Mouse (Mus musculus) lung, adult 2 months (tissue): ENCODE data around the gene Acot8.

Source experiments
- CTCF ChIP-seq: fragments of 200-500 bp; IDR thresholded peaks from 2 replicates; pipeline ENCODE4 v1.5.1; 2011; ENCODE audit warnings: mild to moderate bottlenecking, low read length, control low read depth; ENCODE audit not compliant: insufficient read depth
- POLR2A ChIP-seq: fragments of 200-500 bp; IDR thresholded peaks from 2 replicates; pipeline ENCODE4 v1.6.1; 2011; ENCODE audit warnings: low read depth, mild to moderate bottlenecking, control low read depth, low read length, borderline replicate concordance; ENCODE audit errors: extremely low read depth

GRCm38 (mm10) chr2:164773989-164774364, 30.7 kb downstream of the Acot8 start:
- TF ChIP-seq CTCF (no peak), POLR2A (no peak)
